Mouse (Mus musculus) liver, adult 2 months (tissue): ENCODE data around the gene Klhdc7a.

Source experiments
- CTCF ChIP-seq: fragments of 200-500 bp; IDR thresholded peaks from 2 replicates; pipeline ENCODE4 v1.5.1; 2011; ENCODE audit warnings: low read depth, low read length, control low read depth
- POLR2A ChIP-seq: fragments of 200-500 bp; IDR thresholded peaks from 2 replicates; pipeline ENCODE4 v1.6.1; 2011; ENCODE audit warnings: low read length, control low read depth; ENCODE audit not compliant: insufficient read depth; ENCODE audit errors: extremely low read depth

DNA sequence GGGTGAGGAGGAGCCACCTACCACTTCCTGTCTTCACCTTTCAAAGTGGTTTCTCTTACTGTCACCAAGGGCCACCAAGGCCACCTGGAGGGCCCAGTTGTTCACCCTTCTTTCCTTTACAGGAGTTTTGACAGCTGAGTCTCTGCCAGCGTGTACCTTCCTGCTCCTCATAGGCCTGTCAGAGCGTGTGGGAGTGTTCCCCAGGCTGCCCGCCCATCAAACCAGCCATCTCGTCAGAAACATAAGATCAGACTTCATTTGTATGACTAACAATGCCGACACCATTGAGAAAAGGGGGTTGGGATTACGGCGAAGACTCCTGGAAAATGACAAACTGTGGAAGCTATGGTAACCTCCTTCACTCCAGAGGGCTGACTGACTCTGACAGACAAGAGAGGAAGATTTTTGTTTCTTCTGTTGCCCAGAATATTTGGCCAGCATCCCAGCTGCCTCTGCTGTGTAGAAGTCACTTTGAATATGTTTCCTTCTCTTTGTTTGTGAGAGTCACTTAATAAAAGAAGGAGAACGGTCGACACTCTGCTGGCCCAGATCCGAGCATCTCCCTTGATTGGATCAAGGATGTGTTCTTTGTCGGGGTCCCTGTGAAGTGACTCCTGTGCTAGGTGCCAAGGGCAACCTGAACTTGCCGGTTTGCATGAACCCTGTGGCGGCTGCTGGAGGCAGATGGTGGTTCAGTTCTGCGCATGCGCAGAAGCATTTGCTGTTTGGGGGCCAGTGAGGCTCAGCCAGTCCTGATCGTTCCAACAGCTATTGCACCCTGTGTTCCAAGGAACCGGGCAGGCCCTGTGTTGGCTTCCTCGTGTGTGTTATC is 34.6 kb downstream of the Klhdc7a start:
- no peak for TF ChIP-seq CTCF
- no peak for TF ChIP-seq POLR2A
